ENCODE assay signal across 8 mouse cellular contexts in the genomic region with DNA sequence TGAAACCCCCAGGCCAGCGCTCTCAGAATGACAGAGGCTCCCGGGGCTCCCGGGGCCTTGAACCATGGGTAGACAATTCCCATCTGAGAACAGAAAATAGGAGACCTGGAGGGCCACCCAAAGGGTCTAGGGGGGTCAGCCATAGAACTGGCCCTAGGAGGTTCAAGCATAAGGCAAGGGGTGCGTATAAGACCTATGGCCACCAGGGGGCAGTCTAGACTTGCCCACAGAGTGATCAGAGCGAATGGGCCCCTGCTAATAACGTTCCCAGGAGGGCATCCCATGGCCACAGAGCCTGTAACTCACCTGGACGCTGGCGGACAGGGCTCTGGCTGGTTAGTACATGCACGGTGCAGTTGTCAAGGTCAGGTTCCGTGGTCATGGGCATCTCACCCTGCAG. TPM values are rescaled to one million over a fixed set of nuclear protein-coding genes. Genes with fewer than 3 reads are reported as not detected.
DNase-seq lines count a peak whose midpoint lies in the region; ATAC-seq lines count a peak whose summit lies in the region.

No protein-coding gene starts in this region.

- ATAC-seq in forebrain, embryonic 16.5 days: peak; percentile 49
- ATAC-seq in hindbrain, embryonic 12.5 days (ENCODE audit: low FRiP score): peak; percentile 63

- WGBS in forebrain, embryonic 16.5 days: 29% methylated on average over 10 of the region's 10 CpGs
- WGBS in hindbrain, embryonic 12.5 days: 37% methylated on average over 10 of the region's 10 CpGs

- peak; percentile 93 for DNase-seq in MN1 (ENCODE audit: low spot score)
- DNase-seq in cerebellum, adult 11 months: peak; percentile 73
- DNase-seq in layer of hippocampus, postnatal 36 days: peak; percentile 48 to 75
- DNase-seq in lung, postnatal 25 days (ENCODE audit: low spot score): peak; percentile 80
- peak; percentile 64 for DNase-seq in right cerebral cortex, adult 18-20 months
- DNase-seq in thymus, postnatal 4 days: peak; percentile 84

- H3K9me3 ChIP-seq in forebrain, embryonic 16.5 days (ENCODE audit: control insufficient read depth, low read length): no peaks in the 10 kb centered on the region
- H3K9me3 ChIP-seq in hindbrain, embryonic 12.5 days (replicated peaks): no peaks in the 10 kb centered on the region

- no peaks in the 10 kb centered on the region for H3K4me1 ChIP-seq in forebrain, embryonic 16.5 days (replicated peaks; ENCODE audit: control insufficient read depth, insufficient read depth, low read length)
- no peaks in the 10 kb centered on the region for H3K4me1 ChIP-seq in hindbrain, embryonic 12.5 days

- H3K4me3 ChIP-seq in forebrain, embryonic 16.5 days (replicated peaks; ENCODE audit: low read length): no peak overlapping the region
- no peak overlapping the region for H3K4me3 ChIP-seq in hindbrain, embryonic 12.5 days

- H3K27me3 ChIP-seq in forebrain, embryonic 16.5 days (replicated peaks; ENCODE audit: control insufficient read depth, insufficient read depth, low read length): no peaks in the 10 kb centered on the region
- no peaks in the 10 kb centered on the region for H3K27me3 ChIP-seq in hindbrain, embryonic 12.5 days

- no peak overlapping the region for H3K4me2 ChIP-seq in forebrain, embryonic 16.5 days (ENCODE audit: low read length)
- no peak overlapping the region for H3K4me2 ChIP-seq in hindbrain, embryonic 12.5 days (replicated peaks)

- no peak overlapping the region for H3K9ac ChIP-seq in forebrain, embryonic 16.5 days (replicated peaks; ENCODE audit: low read depth, low read length)
- H3K9ac ChIP-seq in hindbrain, embryonic 12.5 days: no peak overlapping the region

- no peaks in the 10 kb centered on the region for H3K36me3 ChIP-seq in forebrain, embryonic 16.5 days (ENCODE audit: control insufficient read depth, insufficient read depth)
- no peaks in the 10 kb centered on the region for H3K36me3 ChIP-seq in hindbrain, embryonic 12.5 days

- H3K27ac ChIP-seq in forebrain, embryonic 16.5 days (ENCODE audit: low read length): no peak overlapping the region
- H3K27ac ChIP-seq in hindbrain, embryonic 12.5 days: no peak overlapping the region

RNA-seq across cellular contexts. Expression of gene Ctu2, which starts 24.9 kb away (rescaled TPM):
- polyA plus RNA-seq in forebrain, embryonic 16.5 days (2015; fragmentation: Nextera tagmentation; extraction: Ambion mirVana): 72.5 and 87.3 TPM in 2 replicates
- polyA plus RNA-seq in hindbrain, embryonic 12.5 days (2016; fragmentation: Nextera tagmentation; extraction: Ambion mirVana): 66.7 and 68.1 TPM in 2 replicates
- 10 to 100 TPM; 16.6 to 21.7 TPM for total RNA-seq in layer of hippocampus, postnatal 36 days (2021)

RNA-seq across cellular contexts. Expression of gene Rnf166, which starts 25.0 kb away (rescaled TPM):
- polyA plus RNA-seq in forebrain, embryonic 16.5 days (2015; fragmentation: Nextera tagmentation; extraction: Ambion mirVana): 39.6 and 41.8 TPM in 2 replicates
- 35.3 and 39.2 TPM in 2 replicates for polyA plus RNA-seq in hindbrain, embryonic 12.5 days (2016; fragmentation: Nextera tagmentation; extraction: Ambion mirVana)
- 10 to 100 TPM; 31.8 to 36.3 TPM for total RNA-seq in layer of hippocampus, postnatal 36 days (2021)

RNA-seq across cellular contexts. Expression of gene Snai3, which starts 40.3 kb away (rescaled TPM):
- polyA plus RNA-seq in forebrain, embryonic 16.5 days (2015; fragmentation: Nextera tagmentation; extraction: Ambion mirVana): not detected in 2 replicates
- not detected in 2 replicates for polyA plus RNA-seq in hindbrain, embryonic 12.5 days (2016; fragmentation: Nextera tagmentation; extraction: Ambion mirVana)
- not detected for total RNA-seq in layer of hippocampus, postnatal 36 days (2021)

RNA-seq across cellular contexts. Expression of gene Piezo1, which starts 50.3 kb away (rescaled TPM):
- 1.9 and 3.4 TPM in 2 replicates for polyA plus RNA-seq in forebrain, embryonic 16.5 days (2015; fragmentation: Nextera tagmentation; extraction: Ambion mirVana)
- polyA plus RNA-seq in hindbrain, embryonic 12.5 days (2016; fragmentation: Nextera tagmentation; extraction: Ambion mirVana): 8.9 TPM in 2 replicates
- 1 to 10 TPM; 3.1 to 4.4 TPM for total RNA-seq in layer of hippocampus, postnatal 36 days (2021)

RNA-seq across cellular contexts. Expression of gene Mvd, which starts 57.6 kb away (rescaled TPM):
- polyA plus RNA-seq in forebrain, embryonic 16.5 days (2015; fragmentation: Nextera tagmentation; extraction: Ambion mirVana): 51.0 and 60.0 TPM in 2 replicates
- polyA plus RNA-seq in hindbrain, embryonic 12.5 days (2016; fragmentation: Nextera tagmentation; extraction: Ambion mirVana): 46.9 and 48.4 TPM in 2 replicates
- 10 to 100 TPM; 19.1 to 20.6 TPM for total RNA-seq in layer of hippocampus, postnatal 36 days (2021)
